Mouse (Mus musculus): ENCODE results near the gene Wdr18.

Gene Wdr18

GRCm38 (mm10) chr10:79959847-79960601 lies at the start of gene Wdr18:
Gene Wdr18, plus strand, starts transcription at chr10:79960152.
- in situ Hi-C loops (cut with MboI; ENCODE audit: low pct_unique_long_range_greater_than_20kb in 1 of 2, low sequenced_read_pairs in 2 of 2, unreplicated experiment in 1 of 2), result no loop called here

GRCm38 (mm10) chr10:79910556-79910955 lies 49.4 kb upstream of the Wdr18 start, which contains the start of gene Gm26602:
Gene Gm26602, plus strand, starts transcription at chr10:79910856.
- in situ Hi-C loops (cut with MboI; ENCODE audit: low pct_unique_long_range_greater_than_20kb in 1 of 2, low sequenced_read_pairs in 2 of 2, unreplicated experiment in 1 of 2), result no loop called here

GRCm38 (mm10) chr10:79912412-79912811 lies 47.5 kb upstream of the Wdr18 start:
- in situ Hi-C loops (cut with MboI; ENCODE audit: low pct_unique_long_range_greater_than_20kb in 1 of 2, low sequenced_read_pairs in 2 of 2, unreplicated experiment in 1 of 2), result no loop called here

- in situ Hi-C loops (cut with MboI; ENCODE audit: low pct_unique_long_range_greater_than_20kb in 1 of 2, low sequenced_read_pairs in 2 of 2, unreplicated experiment in 1 of 2), result no loop called here
These were observed 45.6 kb upstream of the Wdr18 start for GRCm38 (mm10) chr10:79914131-79914947.

GRCm38 (mm10) chr10:79914948-79915596 lies 44.9 kb upstream of the Wdr18 start:
- in situ Hi-C loops (cut with MboI; ENCODE audit: low pct_unique_long_range_greater_than_20kb in 1 of 2, low sequenced_read_pairs in 2 of 2, unreplicated experiment in 1 of 2), result no loop called here

- in situ Hi-C loops (cut with MboI; ENCODE audit: low pct_unique_long_range_greater_than_20kb in 1 of 2, low sequenced_read_pairs in 2 of 2, unreplicated experiment in 1 of 2), result no loop called here
These were observed 43.9 kb upstream of the Wdr18 start for GRCm38 (mm10) chr10:79916081-79916480.

DNA sequence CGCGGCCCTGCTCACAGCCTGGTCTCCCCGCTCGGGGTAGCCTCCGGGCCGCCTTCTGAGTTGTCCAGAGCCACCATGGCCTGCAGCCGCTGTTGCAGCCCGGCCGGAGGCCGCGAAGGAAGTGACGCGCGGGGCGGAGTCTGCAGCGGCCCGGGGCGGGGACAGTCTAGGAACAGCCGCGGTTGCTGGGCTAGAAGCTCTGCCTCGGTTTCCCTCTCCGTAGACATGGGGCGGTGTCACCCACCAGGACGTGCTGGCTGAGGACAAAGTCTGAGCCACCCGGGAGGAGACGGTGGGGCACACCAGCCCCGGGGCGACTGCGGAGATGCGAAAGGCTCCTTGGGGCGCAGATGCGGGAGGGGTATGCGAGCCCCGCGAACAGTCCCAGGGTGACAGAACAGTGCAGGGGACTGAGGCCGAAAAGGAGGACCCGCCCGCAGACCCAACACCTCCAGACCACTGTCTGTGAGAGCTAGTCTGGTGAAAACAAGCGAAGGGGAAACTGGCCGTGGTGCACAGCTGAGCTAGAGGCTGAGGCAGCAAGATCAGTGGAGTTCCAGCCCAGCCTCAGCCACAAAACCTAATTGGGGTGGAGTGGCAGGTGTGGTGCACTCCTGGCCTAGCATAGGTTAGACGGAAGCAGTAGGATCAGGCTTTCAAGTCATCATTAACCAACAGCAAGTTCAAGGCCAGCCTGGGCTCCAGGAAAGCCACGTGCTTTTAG lies 43.0 kb upstream of the Wdr18 start, which contains the start of gene Kiss1r:
Gene Kiss1r (plus strand): TSS at position 164 of the 724 bp plus-strand sequence.
- in situ Hi-C loops (cut with MboI; ENCODE audit: low pct_unique_long_range_greater_than_20kb in 1 of 2, low sequenced_read_pairs in 2 of 2, unreplicated experiment in 1 of 2), result no loop called here

DNA sequence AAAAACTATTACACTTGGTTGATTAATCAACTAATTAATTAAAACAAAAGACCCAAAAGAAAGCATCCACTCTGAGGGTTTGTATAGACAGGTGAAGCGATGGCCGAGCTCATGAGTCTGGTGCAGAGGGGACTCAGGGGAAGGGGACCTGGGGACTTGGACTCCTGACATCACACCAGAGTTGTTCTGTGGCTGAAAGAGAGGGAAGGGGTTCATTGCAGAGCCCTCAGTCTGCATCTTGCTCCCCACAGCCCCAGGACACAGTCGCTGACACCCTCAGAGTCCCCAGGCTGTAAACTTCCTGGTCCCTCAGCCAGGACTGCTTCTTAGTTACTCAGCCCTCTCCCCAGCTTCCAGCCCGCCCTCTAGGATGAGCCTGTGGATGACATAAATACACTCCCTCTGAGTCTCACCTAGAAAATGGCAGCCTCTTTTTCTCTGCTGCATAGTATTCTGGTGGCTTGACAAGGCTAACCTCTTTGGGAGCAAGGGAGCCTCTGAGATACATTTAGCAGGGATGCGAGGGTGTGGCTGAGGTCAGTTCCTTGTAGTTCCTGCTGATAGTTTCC lies 42.3 kb upstream of the Wdr18 start:
- in situ Hi-C loops (cut with MboI; ENCODE audit: low pct_unique_long_range_greater_than_20kb in 1 of 2, low sequenced_read_pairs in 2 of 2, unreplicated experiment in 1 of 2), result no loop called here

DNA sequence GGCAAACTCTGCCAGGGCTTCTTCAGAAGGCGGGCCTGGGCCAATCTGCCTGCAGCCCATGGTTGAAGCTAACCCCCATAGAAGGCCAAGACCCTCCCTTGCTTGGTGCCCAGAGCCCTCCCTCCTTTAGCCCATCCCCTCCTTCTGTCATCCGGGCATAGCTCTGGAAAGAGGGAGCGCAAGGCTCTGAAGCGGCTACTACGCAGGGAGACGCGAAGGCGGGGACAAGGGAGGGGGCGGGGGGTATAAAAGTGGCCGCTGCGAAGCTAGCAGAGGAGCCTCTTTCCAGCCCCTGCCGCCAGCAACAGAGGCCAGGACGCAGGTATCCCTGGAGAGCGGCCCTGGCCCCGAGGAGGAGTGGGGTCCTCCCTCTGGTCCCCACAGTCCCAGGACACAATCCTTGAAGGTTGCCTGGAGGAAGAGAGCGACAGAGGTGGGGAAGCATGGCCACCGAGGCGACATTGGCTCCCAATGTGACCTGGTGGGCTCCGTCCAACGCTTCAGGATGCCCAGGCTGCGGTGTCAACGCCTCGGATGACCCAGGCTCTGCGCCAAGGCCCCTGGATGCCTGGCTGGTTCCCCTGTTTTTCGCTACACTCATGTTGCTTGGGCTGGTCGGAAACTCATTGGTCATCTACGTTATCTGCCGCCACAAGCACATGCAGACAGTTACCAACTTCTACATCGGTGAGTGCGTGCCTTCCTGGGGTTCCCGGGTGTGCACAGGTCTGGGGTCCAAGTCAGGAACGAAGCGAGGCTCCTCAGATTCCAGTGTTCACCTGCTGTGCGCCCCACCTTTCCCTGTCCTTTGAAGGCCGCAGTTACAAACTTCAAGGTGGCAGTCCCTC lies 41.5 kb upstream of the Wdr18 start:
- in situ Hi-C loops (cut with MboI; ENCODE audit: low pct_unique_long_range_greater_than_20kb in 1 of 2, low sequenced_read_pairs in 2 of 2, unreplicated experiment in 1 of 2), result no loop called here

- in situ Hi-C loops (cut with MboI; ENCODE audit: low pct_unique_long_range_greater_than_20kb in 1 of 2, low sequenced_read_pairs in 2 of 2, unreplicated experiment in 1 of 2), result no loop called here
These were observed 40.6 kb upstream of the Wdr18 start for GRCm38 (mm10) chr10:79919251-79919849.

GRCm38 (mm10) chr10:79920056-79920890 lies 39.7 kb upstream of the Wdr18 start:
- in situ Hi-C loops (cut with MboI; ENCODE audit: low pct_unique_long_range_greater_than_20kb in 1 of 2, low sequenced_read_pairs in 2 of 2, unreplicated experiment in 1 of 2), result loop anchor here (10.0 kb wide), 1 partner anchor 85 kb away; no protein-coding TSS in a partner anchor

DNA sequence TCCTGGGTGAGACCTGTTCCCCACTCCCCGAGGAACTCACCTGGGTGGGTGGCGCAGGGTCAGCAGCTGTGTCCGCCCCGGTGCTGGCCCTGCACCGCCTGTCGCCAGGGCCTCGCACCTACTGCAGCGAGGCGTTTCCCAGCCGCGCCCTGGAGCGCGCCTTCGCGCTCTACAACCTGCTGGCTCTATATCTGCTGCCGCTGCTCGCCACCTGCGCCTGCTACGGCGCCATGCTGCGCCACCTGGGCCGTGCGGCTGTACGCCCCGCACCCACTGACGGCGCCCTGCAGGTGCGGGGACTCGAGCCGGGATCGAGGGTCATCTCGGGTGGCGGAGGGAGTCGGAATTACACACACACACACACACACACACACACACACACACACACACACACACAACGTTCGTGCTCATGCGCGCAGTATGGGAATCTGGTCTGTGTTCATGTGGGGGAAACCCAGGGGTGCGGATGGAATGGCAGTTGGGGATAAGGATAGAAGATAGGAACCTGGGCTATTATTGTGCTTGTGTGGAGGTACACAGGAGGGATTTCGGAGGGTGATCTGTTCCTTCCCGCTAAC lies 38.9 kb upstream of the Wdr18 start, which contains the start of gene R3hdm4:
Gene R3hdm4 (minus strand): TSS at position 251 of the 578 bp plus-strand sequence.
- in situ Hi-C loops (cut with MboI; ENCODE audit: low pct_unique_long_range_greater_than_20kb in 1 of 2, low sequenced_read_pairs in 2 of 2, unreplicated experiment in 1 of 2), result loop anchor here (10.0 kb wide), 1 partner anchor 86 kb away; no protein-coding TSS in a partner anchor

- in situ Hi-C loops (cut with MboI; ENCODE audit: low pct_unique_long_range_greater_than_20kb in 1 of 2, low sequenced_read_pairs in 2 of 2, unreplicated experiment in 1 of 2), result loop anchor here (10.0 kb wide), 1 partner anchor 87 kb away; no protein-coding TSS in a partner anchor
These were observed 38.4 kb upstream of the Wdr18 start for GRCm38 (mm10) chr10:79921572-79921971.

DNA sequence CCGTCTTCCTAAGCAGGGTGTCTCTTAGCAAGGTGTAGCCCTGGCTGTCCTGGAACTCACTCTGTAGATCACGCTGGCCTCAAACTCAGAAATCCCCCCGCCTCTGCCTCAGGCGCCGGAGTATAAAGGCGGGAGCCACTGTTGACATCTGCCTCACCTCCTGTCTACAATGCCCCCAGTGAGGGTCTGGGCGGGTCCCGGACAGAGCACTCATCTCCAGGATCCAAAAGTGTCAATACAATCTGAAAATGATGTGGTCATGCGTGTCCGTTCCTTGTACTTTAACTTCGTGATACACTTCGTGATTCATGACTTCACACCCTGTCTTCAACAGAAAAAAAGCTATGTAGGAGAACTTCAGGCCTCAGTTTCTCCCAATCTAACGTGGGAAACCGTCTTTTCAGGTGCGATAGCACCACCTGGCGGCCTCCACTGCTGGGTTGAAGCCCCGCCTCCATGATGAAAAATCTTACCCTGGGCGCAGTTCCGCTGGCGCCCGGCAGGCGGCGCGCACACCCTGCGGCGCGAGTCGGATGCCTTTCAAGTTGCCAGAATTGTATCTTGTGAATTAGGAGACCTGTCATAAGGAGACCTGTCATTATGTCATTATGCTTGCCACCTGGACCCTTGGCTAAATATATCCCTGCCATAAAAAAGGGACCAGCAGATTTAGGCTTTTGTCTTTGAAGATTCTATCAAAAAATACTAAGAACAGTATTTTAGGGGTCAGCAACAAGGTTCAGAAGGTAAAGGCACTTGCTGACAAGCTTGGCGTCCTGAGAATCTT lies 34.8 kb upstream of the Wdr18 start:
- in situ Hi-C loops (cut with MboI; ENCODE audit: low pct_unique_long_range_greater_than_20kb in 1 of 2, low sequenced_read_pairs in 2 of 2, unreplicated experiment in 1 of 2), result loop anchor here (5.0 to 10.0 kb wide), 2 partner anchors 43 to 90 kb away; no protein-coding TSS in a partner anchor
